Mouse (Mus musculus) heart, postnatal 0 days (tissue): Measurements from ENCODE around the gene Gtf3a. TPM values are rescaled to one million over a fixed set of nuclear protein-coding genes. Genes with fewer than 3 reads are reported as not detected.
A peak's percentile ranks its signal among the peaks of the same experiment; 100 is the strongest.

ENCODE experiments used
- ATAC-seq: fragments of 200-750 bp; cut with Nextera tagmentation; 2 replicates; pipeline ENCODE4 v1.8.0; 2017; ENCODE audit warnings: low read depth, moderate number of reproducible peaks, moderate library complexity; ENCODE audit not compliant: insufficient read depth
- DNase-seq: peaks from one replicate; pipeline ENCODE4 v3.0.0-alpha.2; 2016; ENCODE audit warnings: low spot score
- H3K27ac ChIP-seq: fragments of 300-500 bp; sonication (generic); 2 replicates; pipeline ENCODE4 v1.5.1; 2014; ENCODE audit warnings: low read depth, mild to moderate bottlenecking
- H3K27me3 ChIP-seq: fragments of 300-500 bp; sonication (generic); 2 replicates; pipeline ENCODE4 v1.6.1; 2014; ENCODE audit warnings: low read length, mixed read lengths; ENCODE audit not compliant: control insufficient read depth, insufficient read depth
- H3K36me3 ChIP-seq: fragments of 300-500 bp; sonication (generic); replicated peaks from 2 replicates; pipeline ENCODE4 v1.6.1; 2014; ENCODE audit warnings: low read length, mixed read lengths; ENCODE audit not compliant: control insufficient read depth, insufficient read depth
- H3K4me1 ChIP-seq: fragments of 300-500 bp; sonication (generic); 2 replicates; pipeline ENCODE4 v1.6.1; 2014; ENCODE audit warnings: antibody characterized with exemption; ENCODE audit not compliant: control insufficient read depth, insufficient read depth
- H3K4me2 ChIP-seq: fragments of 300-500 bp; sonication (generic); 2 replicates; pipeline ENCODE4 v1.6.1; 2014; ENCODE audit warnings: low read depth, mild to moderate bottlenecking, low read length, moderate library complexity
- H3K4me3 ChIP-seq: fragments of 300-500 bp; sonication (generic); 2 replicates; pipeline ENCODE4 v1.5.1; 2014; ENCODE audit warnings: low read depth, low read length
- H3K9ac ChIP-seq: fragments of 300-500 bp; sonication (generic); replicated peaks from 2 replicates; pipeline ENCODE4 v1.6.1; 2014; ENCODE audit warnings: low read depth, low read length, mixed read lengths
- H3K9me3 ChIP-seq: fragments of 300-500 bp; sonication (generic); replicated peaks from 2 replicates; pipeline ENCODE4 v1.6.1; 2016; ENCODE audit warnings: low read length; ENCODE audit not compliant: control insufficient read depth
- CTCF ChIP-seq: IDR thresholded peaks from 2 replicates; pipeline ENCODE4 v1.5.1; 2016; ENCODE audit warnings: antibody characterized with exemption, control low read depth, low read depth
- EP300 ChIP-seq: IDR thresholded peaks from 2 replicates; pipeline ENCODE4 v1.6.1; 2016; ENCODE audit warnings: antibody characterized with exemption, low read depth
- WGBS: fragments of 180-500 bp; shearing (Covaris S2); extraction: QIAGEN DNeasy Blood & Tissue Kit; methylation state at CpG from one replicate; pipeline ENCODE4 v1.1.7; 2014; 5-methylcytosine and 5-hydroxymethylcytosine counted together
- polyA plus RNA-seq: library from polyadenylated mRNA; unstranded; fragments of >200 nt; fragmentation: Nextera tagmentation; extraction: Ambion mirVana; gene quantifications from 2 replicates; pipeline ENCODE4 v1.2.1, GENCODE M21; 2015
- total RNA-seq: library from RNA; depleted of rRNA; stranded (reverse); fragments of >200 nt; gene quantifications from 2 replicates; pipeline ENCODE4 v1.2.3, GENCODE M21; 2014; ENCODE audit warnings: low replicate concordance

Gene Gtf3a
- total and polyA plus RNA-seq, 2 experiments from 2014 or later, result 41.8 to 57.6 TPM

DNA sequence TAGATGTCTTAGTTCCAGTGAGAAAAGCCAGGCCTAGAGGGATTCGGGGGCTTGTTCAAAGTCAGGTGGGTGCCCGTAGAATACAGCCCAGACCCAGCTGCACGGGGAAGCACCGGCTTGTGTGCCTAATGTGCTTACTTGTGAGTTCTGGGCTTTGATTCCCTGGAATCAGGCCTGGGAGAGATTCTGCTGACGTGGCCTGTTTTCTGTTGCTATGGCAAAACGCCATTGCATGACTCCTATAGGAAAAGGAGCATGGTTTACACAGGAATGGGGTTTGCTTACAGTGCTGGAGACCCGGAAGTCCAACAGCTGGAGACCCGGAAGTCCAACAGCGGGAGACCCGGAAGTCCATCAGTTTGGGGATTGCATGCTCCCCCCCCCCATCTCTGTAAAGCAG lies 39.1 kb downstream of the Gtf3a start:
- Histone ChIP-seq H3K36me3 (no peaks in the 10 kb centered on the region), H3K9me3 (no peaks in the 10 kb centered on the region), H3K27me3 (peaks cover 19% of the 10 kb centered on the region; the same call in 1 of the 2 replicates), H3K4me2 (no peak overlapping the region), H3K4me1 (no peaks in the 10 kb centered on the region), H3K4me3 (no peak overlapping the region), H3K27ac (no peak overlapping the region), H3K9ac (no peak overlapping the region)
- no peak for TF ChIP-seq CTCF
- TF ChIP-seq EP300, result no peak
- DNase-seq, result no peak
- WGBS, result 81% methylated on average over 10 of the region's 10 CpGs
- no peak for ATAC-seq

DNA sequence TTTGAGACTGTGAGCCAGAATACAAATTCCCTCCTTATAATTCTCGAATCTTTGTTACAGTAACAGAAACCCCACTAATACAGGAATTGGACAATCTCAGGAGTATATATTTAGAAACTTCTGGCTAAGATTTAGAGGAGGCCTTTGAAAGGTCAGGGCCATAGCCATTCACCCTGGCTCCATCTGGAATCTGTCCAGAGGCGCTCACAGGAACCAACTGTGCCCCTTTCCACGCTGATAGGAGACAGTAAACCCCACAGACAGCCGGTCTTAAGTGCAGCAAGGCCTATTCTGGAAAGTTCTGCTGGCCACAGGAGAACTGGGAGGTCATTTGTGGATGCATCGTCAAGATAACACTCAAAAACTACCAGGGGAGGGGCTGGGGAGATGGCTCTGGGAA lies 40.6 kb downstream of the Gtf3a start:
- Histone ChIP-seq H3K9ac (no peak overlapping the region), H3K27me3 (peaks cover 16% of the 10 kb centered on the region; the same call in 1 of the 2 replicates), H3K9me3 (no peaks in the 10 kb centered on the region), H3K36me3 (no peaks in the 10 kb centered on the region), H3K4me2 (no peak overlapping the region), H3K4me3 (no peak overlapping the region), H3K27ac (no peak overlapping the region), H3K4me1 (no peaks in the 10 kb centered on the region)
- no peak for TF ChIP-seq EP300
- TF ChIP-seq CTCF, result no peak
- DNase-seq (no peak), ATAC-seq (no peak)
- WGBS, result 26% methylated on average over 5 of the region's 5 CpGs

DNA sequence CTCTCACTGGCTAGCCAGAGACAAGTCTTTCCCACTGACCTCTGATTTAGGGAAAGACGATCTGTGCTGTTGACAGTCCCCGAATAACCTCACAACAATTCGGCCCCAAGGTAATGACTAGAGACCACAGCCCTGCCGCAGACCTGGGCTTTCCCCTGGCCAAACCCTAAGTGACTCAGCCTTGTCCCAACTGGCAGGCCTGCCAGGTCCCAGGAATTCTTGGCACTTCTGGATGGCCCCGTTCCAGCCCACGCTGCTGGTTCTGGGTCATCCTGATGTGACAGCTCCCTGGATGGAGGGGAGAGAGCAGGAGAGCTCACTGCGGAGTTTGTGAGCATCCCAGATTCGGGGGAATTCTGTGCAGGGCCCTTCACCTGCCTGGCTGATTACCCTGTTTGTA lies 45.1 kb downstream of the Gtf3a start:
- Histone ChIP-seq H3K4me1 (no peaks in the 10 kb centered on the region), H3K4me2 (no peak overlapping the region), H3K27me3 (no peaks in the 10 kb centered on the region), H3K9ac (no peak overlapping the region), H3K36me3 (no peaks in the 10 kb centered on the region), H3K27ac (no peak overlapping the region), H3K4me3 (no peak overlapping the region), H3K9me3 (no peaks in the 10 kb centered on the region)
- peak; percentile 23 for DNase-seq
- TF ChIP-seq EP300 (peak; percentile 29; the same call in 1 of the 2 replicates), CTCF (no peak)
- 44% methylated on average over 8 of the region's 8 CpGs for WGBS
- peak; percentile 82 for ATAC-seq

DNA sequence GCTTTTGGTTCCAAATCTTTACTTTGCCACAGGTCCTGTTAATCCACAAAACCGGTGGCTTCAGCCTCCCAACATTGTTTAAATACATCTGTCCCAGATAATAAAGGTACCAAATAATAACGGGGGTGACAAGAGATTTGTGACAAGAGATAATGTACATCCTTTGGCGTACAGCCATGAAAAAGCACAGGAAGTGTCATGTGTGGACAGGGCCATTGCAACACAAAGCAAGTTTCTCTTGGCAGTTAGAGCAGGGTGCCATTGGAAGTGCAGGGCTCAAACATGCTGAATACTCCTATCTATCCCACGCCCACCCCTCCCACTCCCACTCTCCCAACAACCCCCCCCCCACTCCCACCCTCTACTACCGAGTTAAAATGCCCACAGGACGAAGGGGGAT lies 46.5 kb downstream of the Gtf3a start:
- Histone ChIP-seq H3K4me2 (no peak overlapping the region), H3K9ac (no peak overlapping the region), H3K4me1 (no peaks in the 10 kb centered on the region), H3K36me3 (no peaks in the 10 kb centered on the region), H3K27me3 (no peaks in the 10 kb centered on the region), H3K9me3 (no peaks in the 10 kb centered on the region), H3K4me3 (no peak overlapping the region), H3K27ac (no peak overlapping the region)
- ATAC-seq (no peak), DNase-seq (no peak)
- WGBS, result 40% methylated on average over 6 of the region's 6 CpGs
- no peak for TF ChIP-seq EP300
- no peak for TF ChIP-seq CTCF

DNA sequence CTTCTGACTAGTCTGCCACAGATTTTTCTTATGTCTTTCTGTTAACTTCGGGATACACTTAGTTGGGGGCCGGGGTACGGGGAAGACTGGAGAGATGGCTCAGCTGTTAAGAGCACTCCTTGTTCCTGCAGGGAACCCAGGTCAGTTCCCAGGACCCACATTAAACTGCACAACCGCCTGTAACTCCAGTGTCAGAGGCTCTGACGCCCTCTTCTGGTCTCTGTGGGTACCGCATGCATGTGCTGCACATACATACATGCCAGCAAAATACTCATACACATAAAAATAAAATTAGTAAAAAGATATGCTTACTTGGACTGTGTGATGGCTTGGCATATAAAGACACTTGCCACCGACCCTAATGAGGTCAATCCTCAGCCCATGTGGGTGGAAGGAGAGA lies 48.4 kb downstream of the Gtf3a start:
- no peak overlapping the region for H3K4me2 ChIP-seq
- TF ChIP-seq EP300 (no peak), CTCF (no peak)
- H3K27ac ChIP-seq, result no peak overlapping the region
- no peaks in the 10 kb centered on the region for H3K9me3 ChIP-seq
- no peaks in the 10 kb centered on the region for H3K27me3 ChIP-seq
- 79% methylated on average over 7 of the region's 7 CpGs for WGBS
- no peak for ATAC-seq
- no peak overlapping the region for H3K4me3 ChIP-seq
- no peaks in the 10 kb centered on the region for H3K36me3 ChIP-seq
- H3K4me1 ChIP-seq, result no peaks in the 10 kb centered on the region
- H3K9ac ChIP-seq, result no peak overlapping the region
- DNase-seq, result no peak

DNA sequence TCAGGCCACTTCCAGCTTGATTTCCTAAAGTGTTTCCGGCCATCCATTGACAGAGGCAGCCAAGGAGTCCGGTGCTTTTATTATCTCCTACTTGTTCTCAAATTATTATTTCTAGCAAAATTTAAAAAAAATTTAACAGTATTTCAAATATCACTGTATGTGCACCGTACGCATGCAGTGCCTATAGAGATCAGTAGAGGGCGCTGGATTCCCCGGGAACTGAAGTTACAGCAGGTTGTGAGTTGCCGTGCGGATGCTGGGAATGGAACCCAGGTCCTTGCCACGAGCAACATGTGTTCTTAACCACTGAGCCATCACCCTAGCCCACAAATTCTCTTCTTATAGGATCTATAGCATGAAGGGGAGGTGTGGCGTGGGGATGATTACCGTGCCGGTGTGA lies 50.3 kb downstream of the Gtf3a start:
- Histone ChIP-seq H3K4me2 (no peak overlapping the region), H3K9me3 (0 out of 2 replicates have a peak, but pooled peaks cover 4% of the 10 kb centered on the region), H3K36me3 (no peaks in the 10 kb centered on the region), H3K4me1 (no peaks in the 10 kb centered on the region), H3K27me3 (no peaks in the 10 kb centered on the region), H3K27ac (no peak overlapping the region), H3K9ac (no peak overlapping the region), H3K4me3 (no peak overlapping the region)
- WGBS, result 92% methylated on average over 12 of the region's 12 CpGs
- no peak for DNase-seq
- no peak for ATAC-seq
- TF ChIP-seq EP300 (no peak), CTCF (no peak)
